Mouse (Mus musculus): ENCODE results near the gene Ppp1r12a.

DNA sequence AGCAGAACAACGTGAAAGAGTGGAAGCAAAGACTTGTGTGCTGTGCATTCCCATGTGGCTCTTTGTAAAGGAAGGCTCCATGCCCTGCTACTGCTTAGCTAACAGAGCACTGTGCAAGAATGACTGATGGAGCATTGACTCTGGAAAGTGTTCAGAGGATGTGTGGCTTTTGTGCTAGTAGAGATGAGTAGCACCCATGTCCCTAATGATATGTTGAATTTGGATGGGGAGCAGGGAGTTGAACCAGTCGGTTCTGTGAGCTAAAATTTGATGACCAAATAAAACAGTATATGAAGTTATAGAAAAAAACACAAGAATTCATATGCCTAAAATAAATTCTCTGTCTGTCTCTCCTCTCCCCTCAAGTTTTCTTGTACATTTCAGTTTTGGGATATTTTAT lies 13.9 kb downstream of the Ppp1r12a start:
- TF ChIP-seq GATA1 (IDR thresholded peaks at IDR 0.05; ENCODE audit: low read length) (no peak), TAL1 (IDR thresholded peaks at IDR 0.05; ENCODE audit: low read length) (no peak)

Measured in erythroblast, embryonic 14.5 days (primary cell).